Mouse (Mus musculus) olfactory bulb, adult 2 months (tissue): Measurements from ENCODE around the gene Mepe.

Source experiments
- CTCF ChIP-seq: fragments of 200-500 bp; IDR thresholded peaks from 2 replicates; pipeline ENCODE4 v1.5.1; 2012; ENCODE audit warnings: low read depth, mild to moderate bottlenecking, low read length, moderate library complexity; ENCODE audit not compliant: insufficient read depth
- POLR2A ChIP-seq: fragments of 200-500 bp; IDR thresholded peaks from 2 replicates; pipeline ENCODE4 v1.6.1; 2012; ENCODE audit warnings: mild to moderate bottlenecking, low read depth, low read length, moderate library complexity; ENCODE audit not compliant: insufficient read depth

DNA sequence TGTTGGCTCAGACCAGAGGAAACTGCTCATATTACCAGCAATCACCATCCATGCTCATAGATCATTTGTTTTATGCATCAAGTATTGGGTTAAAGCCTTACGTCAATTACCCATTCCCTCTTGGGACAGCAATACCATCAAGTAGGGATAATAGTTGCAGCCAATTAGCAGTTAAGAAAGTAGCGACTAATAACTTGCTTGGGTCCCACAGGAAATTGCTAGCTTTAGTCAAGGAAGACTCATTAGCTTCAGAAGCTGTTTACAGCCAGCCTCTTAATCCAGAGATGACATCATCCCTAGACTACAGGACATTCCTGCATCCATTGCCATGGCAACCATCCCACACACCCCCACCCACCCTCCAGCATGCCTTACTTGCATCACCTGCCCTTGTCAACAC is 50.0 kb downstream of the Mepe start:
- TF ChIP-seq POLR2A: no peak
- TF ChIP-seq CTCF: no peak
